Mouse (Mus musculus): ENCODE results near the gene Tcf12. TPM values are rescaled to one million over a fixed set of nuclear protein-coding genes. Genes with fewer than 3 reads are reported as not detected.

The Tcf12 gene
- polyA plus RNA-seq, 1 experiment from 2014 or later, result 80.0 TPM

- no peaks in the 10 kb centered on the region for H3K4me1 ChIP-seq (ENCODE audit: control insufficient read depth, insufficient read depth, low read length)
- WGBS, result 83% methylated on average over 3 of the region's 3 CpGs
- H3K27ac ChIP-seq (ENCODE audit: low read length), result no peak overlapping the region
- H3K4me2 ChIP-seq (replicated peaks; ENCODE audit: low read depth, low read length), result no peak overlapping the region
- no peak overlapping the region for H3K4me3 ChIP-seq (ENCODE audit: low read depth, low read length)
- ATAC-seq (ENCODE audit: insufficient number of reproducible peaks, insufficient read depth, low FRiP score, low read depth), result no peak
- no peak overlapping the region for H3K9ac ChIP-seq (replicated peaks; ENCODE audit: low read depth, low read length)
- no peaks in the 10 kb centered on the region for H3K27me3 ChIP-seq (ENCODE audit: control insufficient read depth, insufficient read depth, low read length)
- no peaks in the 10 kb centered on the region for H3K9me3 ChIP-seq (ENCODE audit: control insufficient read depth, low read depth, low read length)
- no peaks in the 10 kb centered on the region for H3K36me3 ChIP-seq (ENCODE audit: control insufficient read depth, insufficient read depth, low read length)
These were observed 58.5 kb downstream of the Tcf12 start for GRCm38 (mm10) chr9:72053144-72053543.

- no peaks in the 10 kb centered on the region for H3K9me3 ChIP-seq (ENCODE audit: control insufficient read depth, low read depth, low read length)
- H3K9ac ChIP-seq (replicated peaks; ENCODE audit: low read depth, low read length), result no peak overlapping the region
- H3K4me2 ChIP-seq (replicated peaks; ENCODE audit: low read depth, low read length), result no peak overlapping the region
These were observed 71.5 kb downstream of the Tcf12 start for GRCm38 (mm10) chr9:72040156-72040555.

GRCm38 (mm10) chr9:72039369-72039768 is 72.3 kb downstream of the Tcf12 start:
- no peak overlapping the region for H3K4me3 ChIP-seq (ENCODE audit: low read depth, low read length)
- no peak for ATAC-seq (ENCODE audit: insufficient number of reproducible peaks, insufficient read depth, low FRiP score, low read depth)
- no peak overlapping the region for H3K4me2 ChIP-seq (replicated peaks; ENCODE audit: low read depth, low read length)
- H3K9me3 ChIP-seq (ENCODE audit: control insufficient read depth, low read depth, low read length), result no peaks in the 10 kb centered on the region
- no peaks in the 10 kb centered on the region for H3K36me3 ChIP-seq (ENCODE audit: control insufficient read depth, insufficient read depth, low read length)
- no peaks in the 10 kb centered on the region for H3K4me1 ChIP-seq (ENCODE audit: control insufficient read depth, insufficient read depth, low read length)
- no peak overlapping the region for H3K27ac ChIP-seq (ENCODE audit: low read length)
- H3K27me3 ChIP-seq (ENCODE audit: control insufficient read depth, insufficient read depth, low read length), result no peaks in the 10 kb centered on the region
- 87% methylated on average over 2 of the region's 2 CpGs for WGBS
- H3K9ac ChIP-seq (replicated peaks; ENCODE audit: low read depth, low read length), result no peak overlapping the region

More at GRCm38 (mm10) chr9:72040156-72040555, 71.5 kb downstream of the Tcf12 start:
- no peaks in the 10 kb centered on the region for H3K36me3 ChIP-seq (ENCODE audit: control insufficient read depth, insufficient read depth, low read length)
- H3K4me1 ChIP-seq (ENCODE audit: control insufficient read depth, insufficient read depth, low read length), result no peaks in the 10 kb centered on the region
- H3K27me3 ChIP-seq (ENCODE audit: control insufficient read depth, insufficient read depth, low read length), result no peaks in the 10 kb centered on the region
- no peak overlapping the region for H3K27ac ChIP-seq (ENCODE audit: low read length)
- H3K4me3 ChIP-seq (ENCODE audit: low read depth, low read length), result no peak overlapping the region
- no peak for ATAC-seq (ENCODE audit: insufficient number of reproducible peaks, insufficient read depth, low FRiP score, low read depth)

GRCm38 (mm10) chr9:72037059-72037516 is 74.6 kb downstream of the Tcf12 start:
- 84% methylated on average over 2 of the region's 2 CpGs for WGBS
- Histone ChIP-seq H3K27me3 (ENCODE audit: control insufficient read depth, insufficient read depth, low read length) (no peaks in the 10 kb centered on the region), H3K9me3 (ENCODE audit: control insufficient read depth, low read depth, low read length) (no peaks in the 10 kb centered on the region), H3K9ac (replicated peaks; ENCODE audit: low read depth, low read length) (no peak overlapping the region), H3K4me1 (ENCODE audit: control insufficient read depth, insufficient read depth, low read length) (0 out of 2 replicates have a peak, but pooled peaks cover 2% of the 10 kb centered on the region), H3K36me3 (ENCODE audit: control insufficient read depth, insufficient read depth, low read length) (no peaks in the 10 kb centered on the region), H3K4me3 (ENCODE audit: low read depth, low read length) (no peak overlapping the region), H3K4me2 (replicated peaks; ENCODE audit: low read depth, low read length) (no peak overlapping the region), H3K27ac (ENCODE audit: low read length) (no peak overlapping the region)
- no peak for ATAC-seq (ENCODE audit: insufficient number of reproducible peaks, insufficient read depth, low FRiP score, low read depth)

GRCm38 (mm10) chr9:72036257-72036656 is 75.4 kb downstream of the Tcf12 start:
- Histone ChIP-seq H3K9ac (replicated peaks; ENCODE audit: low read depth, low read length) (no peak overlapping the region), H3K4me3 (ENCODE audit: low read depth, low read length) (no peak overlapping the region), H3K4me2 (replicated peaks; ENCODE audit: low read depth, low read length) (no peak overlapping the region), H3K27me3 (ENCODE audit: control insufficient read depth, insufficient read depth, low read length) (no peaks in the 10 kb centered on the region), H3K36me3 (ENCODE audit: control insufficient read depth, insufficient read depth, low read length) (no peaks in the 10 kb centered on the region), H3K9me3 (ENCODE audit: control insufficient read depth, low read depth, low read length) (no peaks in the 10 kb centered on the region), H3K4me1 (ENCODE audit: control insufficient read depth, insufficient read depth, low read length) (0 out of 2 replicates have a peak, but pooled peaks cover 2% of the 10 kb centered on the region), H3K27ac (ENCODE audit: low read length) (no peak overlapping the region)
- WGBS, result 91% methylated on average over 3 of the region's 3 CpGs
- no peak for ATAC-seq (ENCODE audit: insufficient number of reproducible peaks, insufficient read depth, low FRiP score, low read depth)

GRCm38 (mm10) chr9:72033271-72033670 is 78.4 kb downstream of the Tcf12 start:
- H3K36me3 ChIP-seq (ENCODE audit: control insufficient read depth, insufficient read depth, low read length), result no peaks in the 10 kb centered on the region
- no peak overlapping the region for H3K4me3 ChIP-seq (ENCODE audit: low read depth, low read length)
- H3K4me2 ChIP-seq (replicated peaks; ENCODE audit: low read depth, low read length), result no peak overlapping the region
- no peaks in the 10 kb centered on the region for H3K27me3 ChIP-seq (ENCODE audit: control insufficient read depth, insufficient read depth, low read length)
- no peak overlapping the region for H3K27ac ChIP-seq (ENCODE audit: low read length)
- ATAC-seq (ENCODE audit: insufficient number of reproducible peaks, insufficient read depth, low FRiP score, low read depth), result no peak
- H3K9me3 ChIP-seq (ENCODE audit: control insufficient read depth, low read depth, low read length), result no peaks in the 10 kb centered on the region
- no peak overlapping the region for H3K9ac ChIP-seq (replicated peaks; ENCODE audit: low read depth, low read length)
- H3K4me1 ChIP-seq (ENCODE audit: control insufficient read depth, insufficient read depth, low read length), result 0 out of 2 replicates have a peak, but pooled peaks cover 2% of the 10 kb centered on the region
- 88% methylated on average over 2 of the region's 2 CpGs for WGBS

DNA sequence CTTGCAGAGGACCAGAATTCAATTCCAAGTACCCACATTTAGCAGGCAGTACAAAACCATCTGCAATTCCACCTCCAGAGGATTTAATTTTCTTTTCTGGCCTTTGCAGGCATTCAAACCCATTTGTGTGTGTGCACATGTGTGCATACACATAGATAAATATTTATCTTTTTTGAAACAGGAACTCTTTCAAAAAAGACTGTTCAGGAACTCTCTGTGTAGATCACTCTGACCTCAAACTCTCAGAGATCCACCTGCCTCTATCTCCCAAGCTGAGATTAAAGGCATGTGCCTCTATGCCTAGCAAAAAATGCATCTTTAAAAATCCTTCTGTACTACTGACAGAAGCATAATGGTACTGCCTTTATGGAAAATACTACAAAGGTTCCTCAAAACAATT is 81.4 kb downstream of the Tcf12 start:
- no peak overlapping the region for H3K4me3 ChIP-seq (ENCODE audit: low read depth, low read length)
- ATAC-seq (ENCODE audit: insufficient number of reproducible peaks, insufficient read depth, low FRiP score, low read depth), result no peak
- H3K4me1 ChIP-seq (ENCODE audit: control insufficient read depth, insufficient read depth, low read length), result 0 out of 2 replicates have a peak, but pooled peaks cover 2% of the 10 kb centered on the region
- no peaks in the 10 kb centered on the region for H3K9me3 ChIP-seq (ENCODE audit: control insufficient read depth, low read depth, low read length)
- H3K27ac ChIP-seq (ENCODE audit: low read length), result no peak overlapping the region
- no peaks in the 10 kb centered on the region for H3K27me3 ChIP-seq (ENCODE audit: control insufficient read depth, insufficient read depth, low read length)
- H3K4me2 ChIP-seq (replicated peaks; ENCODE audit: low read depth, low read length), result no peak overlapping the region
- no peak overlapping the region for H3K9ac ChIP-seq (replicated peaks; ENCODE audit: low read depth, low read length)
- no peaks in the 10 kb centered on the region for H3K36me3 ChIP-seq (ENCODE audit: control insufficient read depth, insufficient read depth, low read length)

GRCm38 (mm10) chr9:72029601-72030000 is 82.1 kb downstream of the Tcf12 start:
- no peaks in the 10 kb centered on the region for H3K36me3 ChIP-seq (ENCODE audit: control insufficient read depth, insufficient read depth, low read length)

GRCm38 (mm10) chr9:72023274-72023673 is 88.4 kb downstream of the Tcf12 start:
- no peak for ATAC-seq (ENCODE audit: insufficient number of reproducible peaks, insufficient read depth, low FRiP score, low read depth)
- H3K4me3 ChIP-seq (ENCODE audit: low read depth, low read length), result no peak overlapping the region
- no peak overlapping the region for H3K9ac ChIP-seq (replicated peaks; ENCODE audit: low read depth, low read length)
- 0 out of 2 replicates have a peak, but pooled peaks cover 11% of the 10 kb centered on the region for H3K4me1 ChIP-seq (ENCODE audit: control insufficient read depth, insufficient read depth, low read length)
- no peak overlapping the region for H3K4me2 ChIP-seq (replicated peaks; ENCODE audit: low read depth, low read length)
- H3K27me3 ChIP-seq (ENCODE audit: control insufficient read depth, insufficient read depth, low read length), result no peaks in the 10 kb centered on the region
- no peaks in the 10 kb centered on the region for H3K9me3 ChIP-seq (ENCODE audit: control insufficient read depth, low read depth, low read length)
- WGBS, result 71% methylated on average over 5 of the region's 5 CpGs
- no peak overlapping the region for H3K27ac ChIP-seq (ENCODE audit: low read length)
- H3K36me3 ChIP-seq (ENCODE audit: control insufficient read depth, insufficient read depth, low read length), result no peaks in the 10 kb centered on the region

More at GRCm38 (mm10) chr9:72029601-72030000, 82.1 kb downstream of the Tcf12 start:
- no peak overlapping the region for H3K4me3 ChIP-seq (ENCODE audit: low read depth, low read length)
- H3K9ac ChIP-seq (replicated peaks; ENCODE audit: low read depth, low read length), result no peak overlapping the region
- 0 out of 2 replicates have a peak, but pooled peaks cover 7% of the 10 kb centered on the region for H3K4me1 ChIP-seq (ENCODE audit: control insufficient read depth, insufficient read depth, low read length)
- H3K9me3 ChIP-seq (ENCODE audit: control insufficient read depth, low read depth, low read length), result no peaks in the 10 kb centered on the region
- H3K27me3 ChIP-seq (ENCODE audit: control insufficient read depth, insufficient read depth, low read length), result no peaks in the 10 kb centered on the region
- H3K4me2 ChIP-seq (replicated peaks; ENCODE audit: low read depth, low read length), result no peak overlapping the region
- 49% methylated on average over 1 of the region's 1 CpGs for WGBS
- no peak overlapping the region for H3K27ac ChIP-seq (ENCODE audit: low read length)
- no peak for ATAC-seq (ENCODE audit: insufficient number of reproducible peaks, insufficient read depth, low FRiP score, low read depth)

Data from stomach, embryonic 14.5 days (tissue).